Mouse (Mus musculus) common myeloid progenitor, adult 5-6 weeks (primary cell): ENCODE measurements around the gene Rara. TPM values are rescaled to one million over a fixed set of nuclear protein-coding genes. Genes with fewer than 3 reads are reported as not detected.
"Not testable (repeated sequence)": the region's sequence is repeated elsewhere in the genome, so short reads cannot be mapped to it uniquely, and the experiment has no call there.

ENCODE experiments used
- ATAC-seq: replicated peaks from 2 replicates; pipeline ENCODE4 v1.8.0; 2016; ENCODE audit warnings: low read depth, mild to moderate bottlenecking, moderate TSS enrichment, inconsistent platforms; ENCODE audit not compliant: poor library complexity, severe bottlenecking
- total RNA-seq: library from RNA; stranded (forward); fragments of 200-1000, 187-1606 nt; gene quantifications from 2 replicates; pipeline ENCODE4 v1.2.3, GENCODE M21; 2017

The Rara gene
- total RNA-seq, result 1.2 and 5.6 TPM in 2 replicates

GRCm38 (mm10) chr11:98927438-98928076 is at the start of gene Rara:
TSS of gene Rara (plus strand) at chr11:98927818.
- ATAC-seq, result no peak

DNA sequence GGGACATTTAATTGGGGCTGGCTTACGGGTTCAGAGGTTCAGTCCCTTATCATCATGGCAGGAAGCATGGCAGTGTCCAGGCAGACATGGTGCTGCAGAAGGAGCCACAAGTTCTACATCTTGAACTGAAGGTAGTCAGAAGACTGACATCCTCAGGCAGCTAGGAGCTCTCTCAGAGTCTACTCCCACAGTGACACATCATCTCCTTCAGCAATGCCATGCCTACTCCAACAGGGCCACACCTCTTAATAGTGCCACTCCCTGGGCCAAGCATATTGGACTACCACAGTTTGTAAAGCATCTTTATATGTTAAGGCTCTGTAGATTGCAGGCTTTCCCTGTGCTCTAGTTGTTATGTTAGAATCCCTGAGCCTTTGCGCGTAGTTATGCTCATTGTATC is 39.9 kb upstream of the Rara start:
- no peak for ATAC-seq

DNA sequence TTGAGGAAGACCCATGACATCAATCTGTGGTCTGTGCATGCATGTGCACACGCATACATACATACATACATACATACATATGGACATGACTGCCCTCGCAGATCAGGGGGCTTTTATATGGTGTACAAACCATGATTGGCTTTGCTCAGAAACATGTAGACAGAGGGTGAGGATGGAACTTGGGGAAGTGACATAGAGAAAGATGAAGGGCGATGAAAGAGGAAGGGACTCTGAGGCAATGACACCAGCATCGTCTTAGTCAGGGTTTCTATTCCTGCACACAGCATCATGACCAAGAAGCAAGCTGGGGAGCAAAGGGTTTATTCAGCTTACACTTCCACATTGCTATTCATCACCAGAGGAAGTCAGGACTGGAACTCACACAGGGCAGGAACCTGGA is 38.5 kb upstream of the Rara start:
- no peak for ATAC-seq

DNA sequence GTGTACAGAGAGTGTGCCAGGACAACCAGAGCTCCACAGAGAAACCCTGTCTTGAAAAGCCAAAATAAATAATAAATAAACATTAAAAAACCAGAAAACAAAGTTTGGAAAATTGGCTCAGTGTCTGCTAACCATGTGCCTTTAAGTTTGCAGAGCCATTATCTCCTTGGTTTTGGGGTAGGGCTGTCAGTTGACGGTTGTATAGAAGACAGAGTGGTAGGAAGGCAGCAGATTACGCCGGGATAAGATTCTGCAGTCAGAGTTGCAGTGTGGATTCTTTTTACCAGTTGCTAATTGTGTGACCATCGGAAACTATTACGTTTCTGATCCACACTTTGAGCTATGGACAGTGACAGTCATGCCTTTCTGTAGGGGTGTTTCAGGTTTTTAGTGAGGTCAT is 37.6 kb upstream of the Rara start:
- ATAC-seq, result no peak

DNA sequence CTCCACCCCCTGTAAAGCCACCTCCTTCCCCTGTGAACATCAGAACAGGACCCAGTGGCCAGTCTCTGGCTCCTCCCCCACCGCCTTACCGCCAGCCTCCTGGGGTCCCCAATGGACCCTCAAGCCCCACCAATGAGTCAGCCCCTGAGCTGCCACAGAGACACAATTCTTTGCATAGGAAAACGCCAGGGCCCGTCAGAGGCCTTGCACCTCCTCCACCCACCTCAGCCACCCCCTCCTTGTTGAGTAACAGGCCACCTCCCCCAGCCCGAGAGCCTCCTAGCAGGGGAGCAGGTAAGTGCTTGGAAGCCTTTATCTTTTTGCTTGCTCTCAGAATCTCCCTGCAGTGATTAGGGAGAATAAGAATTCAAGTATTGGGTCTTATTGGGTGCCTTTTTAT is 35.2 kb upstream of the Rara start:
- no peak for ATAC-seq

DNA sequence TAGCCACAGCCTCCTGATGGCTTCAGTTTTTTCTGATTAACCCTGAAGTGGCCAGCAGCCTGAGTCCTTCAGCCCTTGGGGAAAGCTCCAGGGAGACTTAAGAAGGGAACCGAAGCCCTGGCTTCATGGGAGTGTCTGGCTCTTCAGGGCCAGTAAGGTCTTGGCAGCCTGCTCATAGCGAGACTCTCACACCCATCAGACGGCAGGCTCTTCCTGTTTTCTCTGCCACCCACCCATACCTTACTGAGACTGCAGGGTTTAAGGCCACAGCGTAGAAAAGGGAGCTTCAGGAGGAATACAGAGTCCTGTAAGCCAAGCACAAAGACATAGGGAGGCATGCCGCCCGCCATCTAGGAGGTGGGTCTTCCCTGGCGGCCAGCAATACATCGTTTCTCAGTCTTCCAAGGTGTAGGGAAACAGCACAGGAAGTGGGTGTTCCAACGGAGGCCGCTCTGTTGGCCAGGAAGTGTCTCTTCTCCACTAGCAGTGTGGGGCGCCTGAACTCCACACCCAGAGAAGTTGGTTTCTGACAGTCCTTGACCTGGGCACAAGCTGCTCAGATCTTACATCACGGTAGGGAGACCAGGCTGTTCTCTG is 27.0 kb upstream of the Rara start:
- peak; percentile 64 for ATAC-seq

GRCm38 (mm10) chr11:98902621-98903245 is 24.9 kb upstream of the Rara start:
- ATAC-seq, result no peak

GRCm38 (mm10) chr11:98904577-98904976 is 23.0 kb upstream of the Rara start:
- no peak; the same call in 1 of the 2 replicates for ATAC-seq

- no peak for ATAC-seq
Measured at GRCm38 (mm10) chr11:98905033-98905432, 22.6 kb upstream of the Rara start.

- ATAC-seq, result no peak
Measured at GRCm38 (mm10) chr11:98905583-98905982, 22.0 kb upstream of the Rara start.

GRCm38 (mm10) chr11:98907063-98907436 is 20.6 kb upstream of the Rara start:
- ATAC-seq, result no peak

DNA sequence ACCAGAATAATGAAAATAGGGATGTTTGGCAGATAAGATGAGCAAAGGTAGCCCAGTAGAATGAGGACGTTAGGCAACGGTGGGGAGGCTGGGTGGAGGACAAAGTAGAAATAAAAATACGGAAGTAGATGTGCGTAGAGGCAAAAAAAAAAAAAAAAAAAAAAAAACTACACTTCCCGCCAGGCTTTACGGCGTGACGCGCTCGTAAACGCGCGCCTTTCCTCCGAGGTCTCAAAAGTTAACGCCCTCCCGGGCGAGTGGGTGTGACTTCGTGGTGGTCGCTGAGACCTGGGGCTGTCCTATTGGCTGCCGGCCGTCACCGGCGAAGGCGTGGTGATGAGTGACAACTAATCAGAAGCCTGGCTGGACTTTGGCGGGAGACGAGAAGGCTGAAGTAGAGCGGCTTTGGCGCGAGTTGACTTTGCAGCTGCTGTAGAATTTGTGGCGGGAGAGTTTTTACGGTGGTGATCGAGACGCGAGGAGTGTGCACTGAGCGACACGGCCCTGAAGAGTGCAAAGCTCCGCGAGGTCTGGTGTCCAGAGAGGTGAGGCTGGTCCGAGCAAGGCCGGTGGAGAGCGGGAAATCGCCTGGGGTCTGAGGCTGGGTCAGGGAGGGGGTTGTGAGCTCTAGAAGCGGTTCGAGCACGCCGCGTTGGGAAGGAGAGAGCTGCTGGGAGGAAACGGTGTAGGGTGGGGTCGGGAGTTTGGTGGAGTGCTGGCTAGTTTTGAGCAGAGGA is 20.0 kb upstream of the Rara start, which contains the start of gene Cdc6:
TSS of gene Cdc6 (plus strand) at position 365 of the 737 bp plus-strand sequence.
- peak; percentile 89 for ATAC-seq

- peak; percentile 20 for ATAC-seq
Measured at GRCm38 (mm10) chr11:98909654-98910053, 18.0 kb upstream of the Rara start.

GRCm38 (mm10) chr11:98910415-98910814 is 17.2 kb upstream of the Rara start:
- no peak for ATAC-seq

DNA sequence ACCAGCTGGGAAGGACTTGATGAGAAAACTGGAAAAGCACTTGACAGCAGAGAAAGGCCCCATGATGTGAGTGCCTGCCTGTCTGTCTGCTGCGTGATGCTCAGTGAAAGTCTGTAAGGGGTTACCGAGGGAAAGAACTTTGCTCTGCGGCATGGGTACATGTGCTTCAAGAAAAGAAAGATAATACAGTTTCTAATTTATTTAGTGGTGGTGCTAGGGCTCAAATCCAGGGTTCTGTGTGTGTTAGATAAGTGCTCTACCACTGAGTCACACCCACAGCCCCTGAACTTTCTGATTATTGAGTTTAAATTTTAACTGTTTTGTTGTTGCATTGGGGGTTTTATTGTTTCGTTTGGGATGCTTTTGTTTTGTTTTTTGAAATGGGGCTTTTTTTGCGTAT is 16.1 kb upstream of the Rara start:
- ATAC-seq, result no peak; the same call in 1 of the 2 replicates

DNA sequence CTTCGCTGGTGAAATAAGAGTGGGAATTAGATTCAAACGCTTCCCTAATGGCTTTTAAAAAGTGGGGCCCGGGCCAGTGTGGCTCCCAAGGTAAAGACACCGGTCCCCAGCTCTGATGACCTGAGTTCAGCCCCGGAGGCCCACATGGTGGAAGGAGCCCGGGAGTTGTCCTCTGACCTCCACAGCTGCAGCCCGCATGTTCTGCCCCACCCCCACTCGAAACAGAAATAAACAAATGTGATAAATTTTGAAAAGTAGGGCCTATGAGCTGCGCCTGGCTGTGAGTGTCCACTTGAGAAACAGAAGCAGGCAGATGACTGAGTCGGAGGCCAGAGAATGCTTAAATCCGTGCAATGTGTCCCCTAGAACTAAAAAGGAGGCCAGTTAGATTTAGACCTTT is 13.4 kb upstream of the Rara start:
- ATAC-seq, result no peak

GRCm38 (mm10) chr11:98916376-98916775 is 11.2 kb upstream of the Rara start:
- not testable (repeated sequence) for ATAC-seq

DNA sequence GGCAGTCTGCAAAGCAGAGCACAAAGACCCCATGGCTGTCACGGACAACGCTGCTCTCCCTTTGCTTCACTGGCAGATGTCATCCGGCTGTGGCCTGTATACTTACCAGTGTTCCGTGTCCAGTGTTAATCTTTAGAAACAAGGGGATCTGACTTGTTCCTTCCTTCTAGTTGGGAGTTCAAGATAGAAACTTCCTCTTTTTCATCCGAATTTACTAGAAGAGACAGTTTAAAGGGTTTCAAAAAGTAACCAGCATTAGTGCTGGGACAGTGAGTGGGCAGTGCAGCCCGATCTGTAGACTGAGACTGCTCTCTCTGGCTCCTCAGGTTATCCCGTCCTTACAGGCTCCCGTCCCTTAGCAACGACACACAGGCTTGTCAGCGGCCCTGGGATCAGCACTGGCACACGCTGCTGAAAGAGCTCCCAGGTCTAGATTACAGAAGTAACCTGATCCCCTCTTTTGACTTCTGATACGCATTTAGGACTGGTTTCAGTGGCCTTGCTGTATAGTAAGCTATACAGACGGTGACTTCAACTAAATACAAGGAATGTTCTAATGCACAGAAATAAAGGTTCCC is 10.1 kb upstream of the Rara start:
- peak; percentile 39 for ATAC-seq

DNA sequence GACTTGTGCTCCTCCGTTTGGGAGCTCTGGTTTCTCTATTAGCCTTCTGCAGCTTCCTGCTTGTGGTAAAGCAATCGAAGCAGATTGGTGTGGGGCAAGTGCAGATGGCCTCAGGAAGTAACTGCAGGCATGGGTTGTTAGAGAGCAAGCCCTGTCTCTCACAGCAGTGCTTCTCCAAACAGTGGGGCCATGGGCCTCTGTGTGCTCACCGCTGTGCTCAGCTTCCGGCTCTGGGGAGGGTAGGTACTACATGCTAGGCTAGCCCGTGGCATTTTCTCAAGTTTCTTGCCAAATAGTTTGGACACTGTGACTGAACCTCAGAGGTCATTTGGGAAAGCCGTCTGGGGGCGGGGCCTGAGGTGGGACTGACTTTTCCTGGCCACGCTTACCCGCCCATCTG is 9.4 kb upstream of the Rara start:
- peak; percentile 89 for ATAC-seq

DNA sequence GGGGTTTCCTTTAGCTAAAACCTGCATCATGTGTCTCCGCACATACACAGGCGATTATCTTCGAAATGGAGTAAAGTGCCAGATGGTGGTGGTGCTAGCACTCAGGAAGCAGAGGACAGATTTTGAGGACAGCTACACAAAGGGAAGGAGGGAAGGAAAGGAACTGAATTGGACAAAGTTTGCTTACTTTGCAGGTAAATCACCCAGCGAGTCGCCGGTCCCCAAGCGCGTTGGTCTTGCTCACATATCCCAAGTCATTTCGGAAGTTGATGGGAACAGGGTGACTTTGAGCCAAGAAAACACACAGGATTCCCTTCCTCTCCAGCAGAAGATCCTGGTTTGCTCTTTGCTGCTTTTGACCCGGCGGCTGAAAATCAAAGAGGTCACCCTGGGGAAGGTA is 8.6 kb upstream of the Rara start:
- no peak for ATAC-seq

GRCm38 (mm10) chr11:98921813-98922212 is 5.8 kb upstream of the Rara start:
- not testable (repeated sequence) for ATAC-seq
